Mouse (Mus musculus) intestine, embryonic 14.5 days (tissue): ENCODE results near the gene Fbxl3. TPM values are rescaled to one million over a fixed set of nuclear protein-coding genes. Genes with fewer than 3 reads are reported as not detected.

ENCODE experiments used
- ATAC-seq: fragments of 200-750 bp; cut with Nextera tagmentation; replicated peaks from 2 replicates; pipeline ENCODE4 v1.8.0; 2017; ENCODE audit warnings: low read depth, moderate number of reproducible peaks, moderate TSS enrichment, moderate library complexity; ENCODE audit not compliant: low FRiP score, low TSS enrichment
- DNase-seq: peaks from one replicate; pipeline ENCODE4 v3.0.0-alpha.2; 2018; ENCODE audit warnings: low spot score
- H3K27ac ChIP-seq: fragments of 300-500 bp; sonication (generic); 2 replicates; pipeline ENCODE4 v1.5.1; 2014; ENCODE audit warnings: low read depth, mild to moderate bottlenecking, control low read depth
- H3K27me3 ChIP-seq: fragments of 300-500 bp; sonication (generic); replicated peaks from 2 replicates; pipeline ENCODE4 v1.6.1; 2014; ENCODE audit warnings: low read length, control low read depth; ENCODE audit not compliant: control insufficient read depth, insufficient read depth
- H3K36me3 ChIP-seq: fragments of 300-500 bp; sonication (generic); 2 replicates; pipeline ENCODE4 v1.6.1; 2014; ENCODE audit warnings: low read length, control low read depth; ENCODE audit not compliant: control insufficient read depth, insufficient read depth
- H3K4me1 ChIP-seq: fragments of 300-500 bp; sonication (generic); replicated peaks from 2 replicates; pipeline ENCODE4 v1.6.1; 2014; ENCODE audit warnings: low read length, control low read depth, mixed read lengths; ENCODE audit not compliant: control insufficient read depth, insufficient read depth
- H3K4me2 ChIP-seq: fragments of 300-500 bp; sonication (generic); 2 replicates; pipeline ENCODE4 v1.6.1; 2014; ENCODE audit warnings: low read length
- H3K4me3 ChIP-seq: fragments of 300-500 bp; sonication (generic); 2 replicates; pipeline ENCODE4 v1.5.1; 2014; ENCODE audit warnings: low read depth, low read length, control low read depth, mixed read lengths
- H3K9ac ChIP-seq: fragments of 300-500 bp; sonication (generic); 2 replicates; pipeline ENCODE4 v1.6.1; 2014; ENCODE audit warnings: mild to moderate bottlenecking, low read length
- H3K9me3 ChIP-seq: fragments of 300-500 bp; sonication (generic); 2 replicates; pipeline ENCODE4 v1.6.1; 2016; ENCODE audit warnings: low read length, control low read depth; ENCODE audit not compliant: control insufficient read depth
- WGBS: fragments of 180-500 bp; shearing (Covaris S2); extraction: QIAGEN DNeasy Blood & Tissue Kit; methylation state at CpG from one replicate; pipeline ENCODE4 v1.1.7; 2014; 5-methylcytosine and 5-hydroxymethylcytosine counted together
- polyA plus RNA-seq: library from polyadenylated mRNA; unstranded; fragments of >200 nt; fragmentation: Nextera tagmentation; extraction: Ambion mirVana; gene quantifications from 2 replicates; pipeline ENCODE4 v1.2.1, GENCODE M21; 2014

Gene Fbxl3
- polyA plus RNA-seq, 1 experiment from 2014 or later: 32.1 TPM

GRCm38 (mm10) chr14:103077272-103078005, 21.9 kb downstream of the Fbxl3 start:
- Histone ChIP-seq H3K4me3 (no peak overlapping the region), H3K36me3 (peaks cover 54% of the 10 kb centered on the region), H3K27me3 (no peaks in the 10 kb centered on the region), H3K4me2 (no peak overlapping the region), H3K27ac (no peak overlapping the region), H3K9me3 (no peaks in the 10 kb centered on the region), H3K9ac (no peak overlapping the region), H3K4me1 (no peaks in the 10 kb centered on the region; the same call in 1 of the 2 replicates)
- ATAC-seq (no peak), DNase-seq (no peak)
- 88% methylated on average over 9 of the region's 9 CpGs for WGBS

- Histone ChIP-seq H3K4me2 (no peak overlapping the region), H3K27me3 (no peaks in the 10 kb centered on the region), H3K9ac (no peak overlapping the region), H3K9me3 (no peaks in the 10 kb centered on the region), H3K4me1 (no peaks in the 10 kb centered on the region; the same call in 1 of the 2 replicates), H3K4me3 (no peak overlapping the region), H3K36me3 (peaks cover 44% of the 10 kb centered on the region), H3K27ac (no peak overlapping the region)
- DNase-seq (no peak), ATAC-seq (no peak)
- 90% methylated on average over 7 of the region's 7 CpGs for WGBS
These were observed 24.2 kb downstream of the Fbxl3 start for GRCm38 (mm10) chr14:103075166-103075565.

GRCm38 (mm10) chr14:103073825-103074224, 25.5 kb downstream of the Fbxl3 start:
- 97% methylated on average over 8 of the region's 8 CpGs for WGBS
- peaks cover 44% of the 10 kb centered on the region for H3K36me3 ChIP-seq

GRCm38 (mm10) chr14:103072731-103073130, 26.6 kb downstream of the Fbxl3 start:
- WGBS: 89% methylated on average over 4 of the region's 4 CpGs
- no peaks in the 10 kb centered on the region for H3K4me1 ChIP-seq
- ATAC-seq (no peak), DNase-seq (no peak)
- no peaks in the 10 kb centered on the region for H3K9me3 ChIP-seq
- no peak overlapping the region for H3K9ac ChIP-seq
- no peaks in the 10 kb centered on the region for H3K27me3 ChIP-seq
- no peak overlapping the region for H3K4me2 ChIP-seq
- no peak overlapping the region for H3K4me3 ChIP-seq
- no peak overlapping the region for H3K27ac ChIP-seq
- H3K36me3 ChIP-seq: peaks cover 35% of the 10 kb centered on the region

More at GRCm38 (mm10) chr14:103073825-103074224, 25.5 kb downstream of the Fbxl3 start:
- no peak for ATAC-seq
- no peaks in the 10 kb centered on the region for H3K9me3 ChIP-seq
- H3K9ac ChIP-seq: no peak overlapping the region
- no peak overlapping the region for H3K27ac ChIP-seq
- no peak for DNase-seq
- H3K4me3 ChIP-seq: no peak overlapping the region
- H3K4me1 ChIP-seq: no peaks in the 10 kb centered on the region
- no peak overlapping the region for H3K4me2 ChIP-seq
- no peaks in the 10 kb centered on the region for H3K27me3 ChIP-seq

- no peaks in the 10 kb centered on the region for H3K4me1 ChIP-seq
- H3K36me3 ChIP-seq: peaks cover 28% of the 10 kb centered on the region
- no peak overlapping the region for H3K9ac ChIP-seq
- WGBS: 88% methylated on average over 12 of the region's 12 CpGs
- DNase-seq: no peak
- no peaks in the 10 kb centered on the region for H3K9me3 ChIP-seq
- H3K27me3 ChIP-seq: no peaks in the 10 kb centered on the region
- no peak overlapping the region for H3K4me3 ChIP-seq
- no peak overlapping the region for H3K27ac ChIP-seq
- no peak overlapping the region for H3K4me2 ChIP-seq
- ATAC-seq: no peak
These were observed 27.9 kb downstream of the Fbxl3 start for GRCm38 (mm10) chr14:103071471-103071870.

- peak overlapping the region; percentile 68 for H3K9ac ChIP-seq
- no peaks in the 10 kb centered on the region for H3K9me3 ChIP-seq
- H3K4me1 ChIP-seq: no peaks in the 10 kb centered on the region
- H3K4me3 ChIP-seq: peak overlapping the region; percentile 67
- H3K36me3 ChIP-seq: peaks cover 21% of the 10 kb centered on the region
- no peak for DNase-seq
- peak overlapping the region; percentile 93 for H3K4me2 ChIP-seq
- WGBS: 3% methylated on average over 10 of the region's 10 CpGs
- ATAC-seq: no peak
- H3K27ac ChIP-seq: no peak overlapping the region
- no peaks in the 10 kb centered on the region for H3K27me3 ChIP-seq
These were observed 28.6 kb downstream of the Fbxl3 start for GRCm38 (mm10) chr14:103070790-103071189.

- under 1% methylated on average over 64 of the region's 65 CpGs for WGBS
- H3K27ac ChIP-seq: peak within 1 kb of the TSS; percentile 78
- peaks cover 19% of the 10 kb centered on the region for H3K36me3 ChIP-seq
- no peaks in the 10 kb centered on the region for H3K9me3 ChIP-seq
- ATAC-seq (peak; percentile 97), DNase-seq (peak; percentile 92)
- peak within 1 kb of the TSS; percentile 68 for H3K9ac ChIP-seq
- no peaks in the 10 kb centered on the region for H3K27me3 ChIP-seq
- peak within 1 kb of the TSS; percentile 93 for H3K4me2 ChIP-seq
- no peaks in the 10 kb centered on the region for H3K4me1 ChIP-seq
- peak within 1 kb of the TSS; percentile 67 for H3K4me3 ChIP-seq
These were observed 29.3 kb downstream of the Fbxl3 start, which contains the start of gene Cln5 for GRCm38 (mm10) chr14:103069864-103070611. Gene Cln5 (plus strand): TSS chr14:103070216.

GRCm38 (mm10) chr14:103069465-103069863, 29.9 kb downstream of the Fbxl3 start:
- no peaks in the 10 kb centered on the region for H3K4me1 ChIP-seq
- no peak for ATAC-seq
- H3K27ac ChIP-seq: peak overlapping the region; percentile 78
- H3K4me2 ChIP-seq: peak overlapping the region; percentile 93
- no peaks in the 10 kb centered on the region for H3K9me3 ChIP-seq
- 15% methylated on average over 12 of the region's 12 CpGs for WGBS
- H3K4me3 ChIP-seq: peak overlapping the region; percentile 67
- DNase-seq: no peak
- H3K27me3 ChIP-seq: no peaks in the 10 kb centered on the region
- H3K9ac ChIP-seq: peak overlapping the region; percentile 68
- H3K36me3 ChIP-seq: peaks cover 16% of the 10 kb centered on the region
